Mouse (Mus musculus) midbrain, embryonic 14.5 days (tissue): ENCODE data around the gene Cenpo. TPM values are rescaled to one million over a fixed set of nuclear protein-coding genes. Genes with fewer than 3 reads are reported as not detected.

Source experiments
- ATAC-seq: fragments of 200-750 bp; cut with Nextera tagmentation; 2 replicates; pipeline ENCODE4 v1.8.0; 2017; ENCODE audit warnings: moderate number of reproducible peaks, moderate library complexity; ENCODE audit not compliant: low FRiP score, low TSS enrichment
- DNase-seq: peaks from one replicate; pipeline ENCODE4 v3.0.0-alpha.2; 2015
- H3K27ac ChIP-seq: fragments of 300-500 bp; sonication (generic); replicated peaks from 2 replicates; pipeline ENCODE4 v1.5.1; 2014; ENCODE audit warnings: mild to moderate bottlenecking, low read depth, low read length, moderate library complexity
- H3K27me3 ChIP-seq: fragments of 300-500 bp; sonication (generic); 2 replicates; pipeline ENCODE4 v1.6.1; 2014; ENCODE audit warnings: low read length, control low read depth, mixed read lengths; ENCODE audit not compliant: control insufficient read depth, insufficient read depth
- H3K36me3 ChIP-seq: fragments of 300-500 bp; sonication (generic); 2 replicates; pipeline ENCODE4 v1.6.1; 2014; ENCODE audit warnings: low read length, control low read depth; ENCODE audit not compliant: control insufficient read depth, insufficient read depth
- H3K4me1 ChIP-seq: fragments of 300-500 bp; sonication (generic); 2 replicates; pipeline ENCODE4 v1.6.1; 2014; ENCODE audit warnings: mild to moderate bottlenecking, antibody characterized with exemption, low read length, control low read depth; ENCODE audit not compliant: control insufficient read depth, insufficient read depth
- H3K4me2 ChIP-seq: fragments of 300-500 bp; sonication (generic); 2 replicates; pipeline ENCODE4 v1.6.1; 2014; ENCODE audit warnings: mild to moderate bottlenecking, low read length, moderate library complexity
- H3K4me3 ChIP-seq: fragments of 300-500 bp; sonication (generic); replicated peaks from 2 replicates; pipeline ENCODE4 v1.5.1; 2014; ENCODE audit warnings: low read depth, low read length
- H3K9ac ChIP-seq: fragments of 300-500 bp; sonication (generic); replicated peaks from 2 replicates; pipeline ENCODE4 v1.6.1; 2014; ENCODE audit warnings: mild to moderate bottlenecking, low read length, moderate library complexity
- H3K9me3 ChIP-seq: fragments of 300-500 bp; sonication (generic); 2 replicates; pipeline ENCODE4 v1.6.1; 2016; ENCODE audit warnings: low read length, control low read depth, mixed read lengths; ENCODE audit not compliant: control insufficient read depth
- WGBS: fragments of 180-500 bp; shearing (Covaris S2); extraction: QIAGEN DNeasy Blood & Tissue Kit; methylation state at CpG from one replicate; pipeline ENCODE4 v1.1.7; 2014; 5-methylcytosine and 5-hydroxymethylcytosine counted together
- polyA plus RNA-seq: library from polyadenylated mRNA; unstranded; fragments of >200 nt; fragmentation: Nextera tagmentation; extraction: Ambion mirVana; gene quantifications from 2 replicates; pipeline ENCODE4 v1.2.1, GENCODE M21; 2014

Cenpo gene
- polyA plus RNA-seq, 1 experiment from 2014 or later: 9.3 TPM

DNA sequence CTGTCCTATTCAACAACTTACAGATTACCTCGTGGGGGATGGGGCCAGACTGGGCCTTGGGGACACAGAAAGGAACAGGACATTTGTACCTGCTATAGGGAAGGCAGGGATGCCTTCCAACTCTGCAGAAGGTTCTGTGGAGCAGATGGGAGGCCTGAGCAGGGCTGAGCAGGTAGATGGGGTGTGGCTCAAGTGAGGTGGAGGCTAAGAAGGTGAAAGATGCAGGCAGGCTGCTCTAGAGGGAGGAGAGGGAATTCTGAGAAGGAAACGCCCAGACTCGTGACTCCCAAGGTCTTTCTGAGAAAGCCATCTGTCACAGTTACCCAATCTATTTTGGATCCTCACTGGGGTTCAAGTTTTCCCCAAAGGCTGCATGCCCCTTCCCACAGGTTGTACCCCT lies 67.1 kb downstream of the Cenpo start:
- Histone ChIP-seq H3K4me3 (no peak overlapping the region), H3K4me2 (no peak overlapping the region), H3K27me3 (no peaks in the 10 kb centered on the region), H3K36me3 (no peaks in the 10 kb centered on the region), H3K27ac (no peak overlapping the region), H3K9me3 (no peaks in the 10 kb centered on the region), H3K9ac (no peak overlapping the region), H3K4me1 (no peaks in the 10 kb centered on the region)
- DNase-seq (no peak), ATAC-seq (no peak)
- 69% methylated on average over 3 of the region's 3 CpGs for WGBS

DNA sequence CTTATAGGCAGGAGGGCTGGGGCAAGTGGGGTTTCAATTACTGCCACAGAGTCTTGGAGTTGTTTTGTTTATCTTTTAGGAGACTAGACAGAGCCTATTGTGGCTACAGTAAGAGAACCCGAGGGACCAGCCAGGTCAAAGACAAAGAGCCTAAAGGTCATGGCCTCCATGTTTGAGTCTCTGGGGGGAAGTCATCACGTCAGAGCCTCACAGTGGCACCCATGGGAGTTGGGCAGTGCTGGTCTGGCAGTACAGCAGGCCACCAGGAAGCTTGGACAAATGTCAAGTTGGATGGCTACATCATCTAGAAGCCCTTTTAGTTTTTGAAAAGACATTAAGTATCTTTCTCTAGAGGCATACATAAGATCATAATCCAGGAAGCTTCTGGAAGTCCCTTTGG lies 71.2 kb downstream of the Cenpo start:
- H3K4me3 ChIP-seq: no peak overlapping the region
- no peaks in the 10 kb centered on the region for H3K36me3 ChIP-seq
- no peak overlapping the region for H3K27ac ChIP-seq
- no peak overlapping the region for H3K9ac ChIP-seq
- H3K27me3 ChIP-seq: no peaks in the 10 kb centered on the region
- DNase-seq: no peak
- no peak for ATAC-seq
- 44% methylated on average over 2 of the region's 2 CpGs for WGBS
- no peaks in the 10 kb centered on the region for H3K4me1 ChIP-seq
- no peak overlapping the region for H3K4me2 ChIP-seq
- H3K9me3 ChIP-seq: no peaks in the 10 kb centered on the region

GRCm38 (mm10) chr12:4160322-4160721 lies 73.8 kb downstream of the Cenpo start:
- ATAC-seq (no peak), DNase-seq (no peak)
- H3K27ac ChIP-seq: no peak overlapping the region
- WGBS: 70% methylated on average over 7 of the region's 7 CpGs
- H3K4me3 ChIP-seq: no peak overlapping the region
- H3K4me2 ChIP-seq: no peak overlapping the region
- no peaks in the 10 kb centered on the region for H3K36me3 ChIP-seq
- H3K27me3 ChIP-seq: no peaks in the 10 kb centered on the region
- no peaks in the 10 kb centered on the region for H3K4me1 ChIP-seq
- H3K9ac ChIP-seq: no peak overlapping the region
- no peaks in the 10 kb centered on the region for H3K9me3 ChIP-seq

- no peak overlapping the region for H3K4me3 ChIP-seq
- no peak overlapping the region for H3K4me2 ChIP-seq
- ATAC-seq (no peak), DNase-seq (no peak)
- H3K4me1 ChIP-seq: no peaks in the 10 kb centered on the region
- no peak overlapping the region for H3K9ac ChIP-seq
- H3K9me3 ChIP-seq: no peaks in the 10 kb centered on the region
- H3K27me3 ChIP-seq: no peaks in the 10 kb centered on the region
- WGBS: 91% methylated on average over 7 of the region's 7 CpGs
- no peak overlapping the region for H3K27ac ChIP-seq
- no peaks in the 10 kb centered on the region for H3K36me3 ChIP-seq
Measured at GRCm38 (mm10) chr12:4158868-4159632, 75.0 kb downstream of the Cenpo start.

DNA sequence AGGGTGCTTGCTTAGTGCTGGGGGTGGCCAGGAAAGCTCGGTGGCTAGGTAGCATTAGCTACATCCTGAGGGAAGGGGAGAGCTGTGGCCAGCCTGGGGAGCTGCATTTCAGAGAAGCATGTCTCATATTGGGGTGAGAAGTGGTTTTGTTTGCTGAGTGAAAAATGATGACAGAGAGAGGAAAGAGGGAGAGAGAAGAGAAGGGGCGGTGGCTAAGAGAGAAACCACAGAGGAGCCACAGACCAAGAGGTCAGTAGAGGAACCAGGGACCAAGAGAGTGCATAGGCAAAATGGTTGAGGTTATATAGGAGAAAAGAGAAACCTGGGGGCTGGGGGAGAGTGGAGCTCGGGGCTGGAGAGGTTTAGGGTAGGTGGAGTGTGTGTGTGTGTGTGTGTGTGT lies 75.9 kb downstream of the Cenpo start:
- ATAC-seq: no peak
- H3K27me3 ChIP-seq: no peaks in the 10 kb centered on the region
- 89% methylated on average over 3 of the region's 3 CpGs for WGBS

GRCm38 (mm10) chr12:4157466-4157865 lies 76.6 kb downstream of the Cenpo start:
- Histone ChIP-seq H3K4me2 (no peak overlapping the region), H3K4me1 (no peaks in the 10 kb centered on the region), H3K27me3 (no peaks in the 10 kb centered on the region), H3K9me3 (no peaks in the 10 kb centered on the region), H3K27ac (no peak overlapping the region), H3K36me3 (no peaks in the 10 kb centered on the region), H3K9ac (no peak overlapping the region), H3K4me3 (no peak overlapping the region)
- DNase-seq (no peak), ATAC-seq (no peak)
- WGBS: 87% methylated on average over 2 of the region's 2 CpGs

More for the DNA sequence above, 75.9 kb downstream of the Cenpo start:
- Histone ChIP-seq H3K4me2 (no peak overlapping the region), H3K9me3 (no peaks in the 10 kb centered on the region), H3K27ac (no peak overlapping the region), H3K36me3 (no peaks in the 10 kb centered on the region), H3K4me3 (no peak overlapping the region), H3K4me1 (no peaks in the 10 kb centered on the region), H3K9ac (no peak overlapping the region)
- no peak for DNase-seq

DNA sequence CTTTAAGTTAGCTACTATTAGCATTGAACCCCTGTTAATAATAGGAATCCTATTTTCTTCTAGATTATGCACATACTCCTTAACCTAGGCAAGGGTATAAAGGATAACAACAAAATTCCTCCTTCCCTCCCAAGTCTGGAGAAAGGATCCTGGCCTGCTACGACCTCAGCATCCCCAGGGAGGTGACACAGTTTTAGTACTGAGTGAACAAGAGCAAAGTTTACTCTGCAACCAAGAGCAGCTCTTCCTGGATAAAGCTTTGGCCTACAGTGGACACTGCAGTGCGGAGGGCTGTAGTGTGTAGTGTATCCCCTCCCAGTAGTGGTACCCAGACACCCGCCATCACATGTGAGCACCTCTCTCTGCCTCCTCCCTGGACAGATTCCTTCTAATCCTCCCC lies 82.1 kb downstream of the Cenpo start:
- 94% methylated on average over 3 of the region's 3 CpGs for WGBS
- Histone ChIP-seq H3K9me3 (no peaks in the 10 kb centered on the region), H3K4me3 (no peak overlapping the region), H3K9ac (no peak overlapping the region), H3K27ac (no peak overlapping the region), H3K4me2 (no peak overlapping the region), H3K36me3 (no peaks in the 10 kb centered on the region), H3K27me3 (no peaks in the 10 kb centered on the region), H3K4me1 (no peaks in the 10 kb centered on the region)
- ATAC-seq: no peak
- DNase-seq: no peak

- Histone ChIP-seq H3K9me3 (no peaks in the 10 kb centered on the region), H3K4me1 (no peaks in the 10 kb centered on the region), H3K36me3 (no peaks in the 10 kb centered on the region), H3K4me3 (no peak overlapping the region), H3K4me2 (no peak overlapping the region), H3K27ac (no peak overlapping the region), H3K9ac (no peak overlapping the region), H3K27me3 (no peaks in the 10 kb centered on the region)
- ATAC-seq (no peak), DNase-seq (no peak)
- WGBS: 89% methylated on average over 2 of the region's 2 CpGs
Measured at GRCm38 (mm10) chr12:4150936-4151335, 83.2 kb downstream of the Cenpo start.
